Mouse (Mus musculus): Measurements from ENCODE around the gene Rap2b. TPM values are rescaled to one million over a fixed set of nuclear protein-coding genes. Genes with fewer than 3 reads are reported as not detected.

Gene Rap2b
- polyA plus RNA-seq (2016; fragmentation: Nextera tagmentation; extraction: Ambion mirVana): 9.7 and 11.6 TPM in 2 replicates

GRCm38 (mm10) chr3:61361338-61361737, at the start of gene Rap2b:
Gene Rap2b (plus strand): TSS chr3:61361638.
- Histone ChIP-seq H3K27me3 (ENCODE audit: low read depth, poor library complexity, severe bottlenecking) (no peaks in the 10 kb centered on the region), H3K4me1 (peaks cover 10% of the 10 kb centered on the region), H3K36me3 (no peaks in the 10 kb centered on the region), H3K27ac (replicated peaks) (no peak within 1 kb of the TSS), H3K4me3 (peak within 1 kb of the TSS; percentile 84; the same call in 1 of the 2 replicates), H3K9me3 (replicated peaks) (no peaks in the 10 kb centered on the region)
- DNase-seq (ENCODE audit: low spot score): no peak
- WGBS: 91% methylated on average over 1 of the region's 1 CpGs

- Histone ChIP-seq H3K4me3 (no peak overlapping the region), H3K9me3 (replicated peaks) (no peaks in the 10 kb centered on the region), H3K27me3 (ENCODE audit: low read depth, poor library complexity, severe bottlenecking) (no peaks in the 10 kb centered on the region), H3K4me1 (peaks cover 6% of the 10 kb centered on the region; the same call in 1 of the 2 replicates), H3K27ac (replicated peaks) (no peak overlapping the region), H3K36me3 (no peaks in the 10 kb centered on the region)
- 84% methylated on average over 2 of the region's 2 CpGs for WGBS
- no peak for DNase-seq (ENCODE audit: low spot score)
Measured at GRCm38 (mm10) chr3:61315002-61315401, 46.4 kb upstream of the Rap2b start.

- Histone ChIP-seq H3K27me3 (ENCODE audit: low read depth, poor library complexity, severe bottlenecking) (no peaks in the 10 kb centered on the region), H3K4me1 (peaks cover 6% of the 10 kb centered on the region; the same call in 1 of the 2 replicates), H3K9me3 (replicated peaks) (no peaks in the 10 kb centered on the region), H3K4me3 (no peak overlapping the region), H3K27ac (replicated peaks) (no peak overlapping the region), H3K36me3 (no peaks in the 10 kb centered on the region)
- 87% methylated on average over 2 of the region's 2 CpGs for WGBS
- no peak for DNase-seq (ENCODE audit: low spot score)
Measured at GRCm38 (mm10) chr3:61320031-61320430, 41.4 kb upstream of the Rap2b start.

- H3K4me1 ChIP-seq: no peaks in the 10 kb centered on the region
- DNase-seq (ENCODE audit: low spot score): no peak
- 90% methylated on average over 6 of the region's 6 CpGs for WGBS
- no peak overlapping the region for H3K27ac ChIP-seq (replicated peaks)
- H3K9me3 ChIP-seq (replicated peaks): no peaks in the 10 kb centered on the region
- no peaks in the 10 kb centered on the region for H3K27me3 ChIP-seq (ENCODE audit: low read depth, poor library complexity, severe bottlenecking)
- no peak overlapping the region for H3K4me3 ChIP-seq
- no peaks in the 10 kb centered on the region for H3K36me3 ChIP-seq
Measured at GRCm38 (mm10) chr3:61321632-61322031, 39.8 kb upstream of the Rap2b start.

- H3K4me1 ChIP-seq: no peaks in the 10 kb centered on the region
- WGBS: 70% methylated on average over 2 of the region's 2 CpGs
- H3K9me3 ChIP-seq (replicated peaks): no peaks in the 10 kb centered on the region
- no peaks in the 10 kb centered on the region for H3K27me3 ChIP-seq (ENCODE audit: low read depth, poor library complexity, severe bottlenecking)
- H3K36me3 ChIP-seq: no peaks in the 10 kb centered on the region
- H3K27ac ChIP-seq (replicated peaks): no peak overlapping the region
- H3K4me3 ChIP-seq: no peak overlapping the region
- DNase-seq (ENCODE audit: low spot score): no peak
Measured at GRCm38 (mm10) chr3:61336205-61336604, 25.2 kb upstream of the Rap2b start.

- no peak for DNase-seq (ENCODE audit: low spot score)
- H3K4me1 ChIP-seq: no peaks in the 10 kb centered on the region
- H3K36me3 ChIP-seq: no peaks in the 10 kb centered on the region
- no peaks in the 10 kb centered on the region for H3K27me3 ChIP-seq (ENCODE audit: low read depth, poor library complexity, severe bottlenecking)
- no peaks in the 10 kb centered on the region for H3K9me3 ChIP-seq (replicated peaks)
- 87% methylated on average over 3 of the region's 3 CpGs for WGBS
- no peak overlapping the region for H3K27ac ChIP-seq (replicated peaks)
- H3K4me3 ChIP-seq: no peak overlapping the region
Measured at GRCm38 (mm10) chr3:61337230-61337629, 24.2 kb upstream of the Rap2b start.

GRCm38 (mm10) chr3:61340321-61340720, 21.1 kb upstream of the Rap2b start:
- Histone ChIP-seq H3K36me3 (no peaks in the 10 kb centered on the region), H3K27me3 (ENCODE audit: low read depth, poor library complexity, severe bottlenecking) (no peaks in the 10 kb centered on the region), H3K9me3 (replicated peaks) (no peaks in the 10 kb centered on the region), H3K4me1 (no peaks in the 10 kb centered on the region), H3K27ac (replicated peaks) (no peak overlapping the region), H3K4me3 (no peak overlapping the region)
- DNase-seq (ENCODE audit: low spot score): no peak
- WGBS: 83% methylated on average over 5 of the region's 5 CpGs

GRCm38 (mm10) chr3:61344031-61344430, 17.4 kb upstream of the Rap2b start:
- DNase-seq (ENCODE audit: low spot score): no peak
- Histone ChIP-seq H3K27ac (replicated peaks) (no peak overlapping the region), H3K36me3 (no peaks in the 10 kb centered on the region), H3K4me1 (no peaks in the 10 kb centered on the region), H3K4me3 (no peak overlapping the region), H3K27me3 (ENCODE audit: low read depth, poor library complexity, severe bottlenecking) (no peaks in the 10 kb centered on the region), H3K9me3 (replicated peaks) (no peaks in the 10 kb centered on the region)
- 87% methylated on average over 7 of the region's 7 CpGs for WGBS

- 77% methylated on average over 1 of the region's 1 CpGs for WGBS
- DNase-seq (ENCODE audit: low spot score): no peak
- Histone ChIP-seq H3K27ac (replicated peaks) (no peak overlapping the region), H3K4me3 (no peak overlapping the region), H3K36me3 (no peaks in the 10 kb centered on the region), H3K4me1 (no peaks in the 10 kb centered on the region), H3K9me3 (replicated peaks) (no peaks in the 10 kb centered on the region), H3K27me3 (ENCODE audit: low read depth, poor library complexity, severe bottlenecking) (no peaks in the 10 kb centered on the region)
Measured at GRCm38 (mm10) chr3:61345636-61346035, 15.8 kb upstream of the Rap2b start.

- Histone ChIP-seq H3K27me3 (ENCODE audit: low read depth, poor library complexity, severe bottlenecking) (no peaks in the 10 kb centered on the region), H3K4me1 (no peaks in the 10 kb centered on the region), H3K4me3 (no peak overlapping the region), H3K36me3 (no peaks in the 10 kb centered on the region), H3K27ac (replicated peaks) (no peak overlapping the region), H3K9me3 (replicated peaks) (no peaks in the 10 kb centered on the region)
- DNase-seq (ENCODE audit: low spot score): no peak
- WGBS: 84% methylated on average over 4 of the region's 4 CpGs
Measured at GRCm38 (mm10) chr3:61348036-61348614, 13.3 kb upstream of the Rap2b start.

GRCm38 (mm10) chr3:61349433-61349832, 12.0 kb upstream of the Rap2b start:
- H3K4me3 ChIP-seq: no peak overlapping the region
- H3K27me3 ChIP-seq (ENCODE audit: low read depth, poor library complexity, severe bottlenecking): no peaks in the 10 kb centered on the region
- DNase-seq (ENCODE audit: low spot score): no peak
- no peaks in the 10 kb centered on the region for H3K9me3 ChIP-seq (replicated peaks)
- no peak overlapping the region for H3K27ac ChIP-seq (replicated peaks)
- H3K4me1 ChIP-seq: no peaks in the 10 kb centered on the region
- no peaks in the 10 kb centered on the region for H3K36me3 ChIP-seq
- WGBS: 93% methylated on average over 1 of the region's 1 CpGs

- no peaks in the 10 kb centered on the region for H3K9me3 ChIP-seq (replicated peaks)
- H3K36me3 ChIP-seq: no peaks in the 10 kb centered on the region
- H3K4me1 ChIP-seq: peaks cover 5% of the 10 kb centered on the region; the same call in 1 of the 2 replicates
- no peak overlapping the region for H3K27ac ChIP-seq (replicated peaks)
- WGBS: 46% methylated on average over 1 of the region's 1 CpGs
- H3K4me3 ChIP-seq: no peak overlapping the region
- no peaks in the 10 kb centered on the region for H3K27me3 ChIP-seq (ENCODE audit: low read depth, poor library complexity, severe bottlenecking)
- no peak for DNase-seq (ENCODE audit: low spot score)
Measured at GRCm38 (mm10) chr3:61355464-61355863, 6.0 kb upstream of the Rap2b start.

- Histone ChIP-seq H3K27me3 (ENCODE audit: low read depth, poor library complexity, severe bottlenecking) (no peaks in the 10 kb centered on the region), H3K4me3 (no peak overlapping the region), H3K4me1 (peaks cover 10% of the 10 kb centered on the region), H3K36me3 (no peaks in the 10 kb centered on the region), H3K27ac (replicated peaks) (no peak overlapping the region), H3K9me3 (replicated peaks) (no peaks in the 10 kb centered on the region)
- no peak for DNase-seq (ENCODE audit: low spot score)
- 80% methylated on average over 6 of the region's 6 CpGs for WGBS
Measured at GRCm38 (mm10) chr3:61358107-61358506, 3.3 kb upstream of the Rap2b start.
